Comparison of ENCODE assay signal across 22 mouse cellular contexts in the genomic region with DNA sequence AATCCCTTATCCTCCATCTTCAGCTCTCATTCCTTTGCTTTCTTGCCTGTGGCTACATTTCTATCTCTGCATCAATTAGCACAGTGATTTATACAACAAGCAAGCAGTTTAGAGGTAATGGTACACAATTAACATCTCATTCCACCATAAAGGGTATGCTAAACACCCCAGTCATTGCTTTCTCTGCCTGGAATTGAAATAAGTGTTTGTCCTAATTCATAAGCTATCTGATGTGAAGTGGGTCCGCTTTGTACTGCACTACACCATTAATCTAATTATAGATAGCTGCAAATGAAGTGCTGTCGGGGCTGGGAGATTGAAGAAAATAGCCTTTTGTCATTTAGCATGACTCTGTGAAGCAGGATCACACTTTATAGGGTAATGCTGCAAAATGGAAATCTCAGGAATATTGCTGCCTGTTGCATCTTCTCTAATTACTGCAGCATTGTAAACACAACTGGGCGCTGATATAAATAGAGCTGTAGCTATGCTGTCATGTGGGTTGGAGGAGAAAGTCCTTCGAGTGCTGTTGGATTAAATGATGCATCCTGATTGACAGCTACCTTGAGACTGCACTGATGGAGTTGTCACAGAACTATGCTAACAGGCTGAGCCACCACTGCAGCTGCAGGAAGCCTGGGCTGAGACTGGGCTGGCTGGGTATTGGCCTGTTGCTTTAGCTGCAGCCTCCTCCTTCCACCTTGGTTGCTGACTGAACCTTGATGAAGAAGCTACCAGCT. TPM values are rescaled to one million over a fixed set of nuclear protein-coding genes. Genes with fewer than 3 reads are reported as not detected.
DNase-seq lines count a peak whose midpoint lies in the region; ATAC-seq and TF ChIP-seq lines count a peak whose summit lies in the region.
"Had no signal": no experiment of that assay in that cellular context is flagged by ENCODE, and none has a peak within 500 bp of the region (broad histone marks: within the 10 kb centered on the region; RNA-seq: fewer than 3 reads in every experiment).

No protein-coding gene starts in this region.

- WGBS in midbrain, embryonic 12.5 days, result 36% methylated on average over 4 of the region's 4 CpGs
- WGBS in midbrain, embryonic 11.5 days, result 54% methylated on average over 4 of the region's 4 CpGs
- 5% methylated on average over 4 of the region's 4 CpGs for WGBS in forebrain, embryonic 15.5 days
- WGBS in neural tube, embryonic 13.5 days, result 18% methylated on average over 4 of the region's 4 CpGs

- no peak for DNase-seq in midbrain, embryonic 11.5 days (ENCODE audit: low spot score, missing footprints)
- peak; percentile 91 for DNase-seq in brain, embryonic 14.5 days (ENCODE audit: low read depth)
- DNase-seq in spleen, postnatal 10 days (ENCODE audit: low spot score in 2 of 2), result no peak
- no peak for DNase-seq in lung, postnatal 4 days
- no peak for DNase-seq in adrenal gland, adult 18-20 months (ENCODE audit: low spot score in 2 of 2)
- DNase-seq: adrenal gland, adult 8-10 months; cerebellum, postnatal 14 days; gastrocnemius, postnatal 10 days; heart, adult 2 months; lung, adult 2 months; right cerebral cortex, postnatal 25 days; thymus, adult 18-20 months; thymus, postnatal 4 days had no signal

- H3K4me2 ChIP-seq in midbrain, embryonic 12.5 days (replicated peaks), result no peak overlapping the region
- H3K4me2 ChIP-seq in midbrain, embryonic 11.5 days, result no peak overlapping the region
- 0 out of 2 replicates have a peak overlapping the region, but pooled peaks have one; percentile 3 for H3K4me2 ChIP-seq in forebrain, embryonic 15.5 days (replicated peaks)
- H3K4me2 ChIP-seq in neural tube, embryonic 13.5 days, result no peak overlapping the region
- H3K4me2 ChIP-seq: embryonic facial prominence, embryonic 15.5 days; kidney, embryonic 15.5 days; limb, embryonic 12.5 days; liver, embryonic 12.5 days; stomach, embryonic 15.5 days had no signal

- no peak overlapping the region for H3K9ac ChIP-seq in midbrain, embryonic 12.5 days (replicated peaks)
- no peak overlapping the region for H3K9ac ChIP-seq in midbrain, embryonic 11.5 days (ENCODE audit: low read length)
- H3K9ac ChIP-seq in forebrain, embryonic 15.5 days (replicated peaks), result no peak overlapping the region
- H3K9ac ChIP-seq in neural tube, embryonic 13.5 days, result no peak overlapping the region
- H3K9ac ChIP-seq: embryonic facial prominence, embryonic 15.5 days; kidney, embryonic 15.5 days; limb, embryonic 12.5 days; liver, embryonic 12.5 days; stomach, embryonic 15.5 days had no signal

- H3K9me3 ChIP-seq in midbrain, embryonic 12.5 days, result no peaks in the 10 kb centered on the region
- no peaks in the 10 kb centered on the region for H3K9me3 ChIP-seq in midbrain, embryonic 11.5 days (ENCODE audit: control insufficient read depth, low read length)
- no peaks in the 10 kb centered on the region for H3K9me3 ChIP-seq in forebrain, embryonic 15.5 days
- no peaks in the 10 kb centered on the region for H3K9me3 ChIP-seq in neural tube, embryonic 13.5 days
- H3K9me3 ChIP-seq: embryonic facial prominence, embryonic 15.5 days; kidney, embryonic 15.5 days; limb, embryonic 12.5 days; liver, embryonic 12.5 days; stomach, embryonic 15.5 days had no signal

- peaks cover 33% of the 10 kb centered on the region for H3K4me1 ChIP-seq in midbrain, embryonic 12.5 days
- no peaks in the 10 kb centered on the region; the same call in 1 of the 2 replicates for H3K4me1 ChIP-seq in midbrain, embryonic 11.5 days (ENCODE audit: control insufficient read depth, insufficient read depth, low read length)
- H3K4me1 ChIP-seq in forebrain, embryonic 15.5 days, result peaks cover 59% of the 10 kb centered on the region
- peaks cover 59% of the 10 kb centered on the region for H3K4me1 ChIP-seq in neural tube, embryonic 13.5 days (replicated peaks)
- H3K4me1 ChIP-seq: liver, embryonic 12.5 days; stomach, embryonic 15.5 days had no signal

- peaks cover 11% of the 10 kb centered on the region for H3K27me3 ChIP-seq in midbrain, embryonic 12.5 days
- H3K27me3 ChIP-seq in midbrain, embryonic 11.5 days (ENCODE audit: control insufficient read depth, insufficient read depth, low read length), result no peaks in the 10 kb centered on the region
- H3K27me3 ChIP-seq in forebrain, embryonic 15.5 days, result peaks cover 29% of the 10 kb centered on the region
- H3K27me3 ChIP-seq in neural tube, embryonic 13.5 days, result peaks cover 22% of the 10 kb centered on the region
- H3K27me3 ChIP-seq: kidney, embryonic 15.5 days; liver, embryonic 12.5 days; stomach, embryonic 15.5 days had no signal

- peak; percentile 65 for ATAC-seq in midbrain, embryonic 12.5 days (ENCODE audit: low FRiP score, low read depth)
- no peak for ATAC-seq in midbrain, embryonic 11.5 days (ENCODE audit: low FRiP score)
- ATAC-seq in forebrain, embryonic 15.5 days (replicated peaks), result peak; percentile 78
- ATAC-seq in neural tube, embryonic 13.5 days (ENCODE audit: low read depth), result peak; percentile 64
- ATAC-seq: intestine, postnatal 0 days; liver, embryonic 12.5 days had no signal

- no peak for TF ChIP-seq POLR2A in brain, embryonic 14.5 days (IDR thresholded peaks at IDR 0.05; ENCODE audit: borderline replicate concordance, extremely low read depth, insufficient read depth, insufficient read length, poor library complexity, severe bottlenecking)

- no peak for TF ChIP-seq CTCF in brain, embryonic 14.5 days (IDR thresholded peaks at IDR 0.05; ENCODE audit: borderline replicate concordance, extremely low read depth, insufficient read depth, insufficient read length)

- H3K36me3 ChIP-seq in midbrain, embryonic 12.5 days, result no peaks in the 10 kb centered on the region
- H3K36me3 ChIP-seq in midbrain, embryonic 11.5 days (ENCODE audit: control insufficient read depth, insufficient read depth, low read length), result no peaks in the 10 kb centered on the region
- no peaks in the 10 kb centered on the region for H3K36me3 ChIP-seq in forebrain, embryonic 15.5 days
- no peaks in the 10 kb centered on the region for H3K36me3 ChIP-seq in neural tube, embryonic 13.5 days
- H3K36me3 ChIP-seq: embryonic facial prominence, embryonic 15.5 days; kidney, embryonic 15.5 days; limb, embryonic 12.5 days; liver, embryonic 12.5 days; stomach, embryonic 15.5 days had no signal

- no peak overlapping the region for H3K27ac ChIP-seq in midbrain, embryonic 12.5 days (replicated peaks)
- H3K27ac ChIP-seq in midbrain, embryonic 11.5 days (ENCODE audit: low read depth, low read length), result no peak overlapping the region
- H3K27ac ChIP-seq in forebrain, embryonic 15.5 days (replicated peaks), result no peak overlapping the region
- no peak overlapping the region for H3K27ac ChIP-seq in neural tube, embryonic 13.5 days (replicated peaks)
- H3K27ac ChIP-seq: embryonic facial prominence, embryonic 15.5 days; heart, adult 2 months; kidney, embryonic 15.5 days; limb, embryonic 12.5 days; liver, embryonic 12.5 days; stomach, embryonic 15.5 days had no signal

- no peak overlapping the region for H3K4me3 ChIP-seq in midbrain, embryonic 12.5 days
- H3K4me3 ChIP-seq in midbrain, embryonic 11.5 days (ENCODE audit: low read depth, low read length), result no peak overlapping the region
- no peak overlapping the region for H3K4me3 ChIP-seq in forebrain, embryonic 15.5 days
- no peak overlapping the region for H3K4me3 ChIP-seq in neural tube, embryonic 13.5 days
- H3K4me3 ChIP-seq: embryonic facial prominence, embryonic 15.5 days; heart, adult 2 months; kidney, embryonic 15.5 days; limb, embryonic 12.5 days; liver, embryonic 12.5 days; stomach, embryonic 15.5 days had no signal

RNA-seq across cellular contexts. Expression of a gene that starts 41.5 kb away (rescaled TPM):
- 5.1 and 8.4 TPM in 2 replicates for polyA plus RNA-seq in midbrain, embryonic 12.5 days (2016; fragmentation: Nextera tagmentation; extraction: Ambion mirVana)
- 5.2 and 5.5 TPM in 2 replicates for polyA plus RNA-seq in midbrain, embryonic 11.5 days (2014; fragmentation: Nextera tagmentation; extraction: Ambion mirVana)
- polyA plus RNA-seq in brain, embryonic 14.5 days (2012; rRNA removed), result 6.1 and 8.4 TPM in 2 replicates
- polyA plus RNA-seq in forebrain, embryonic 15.5 days (2015; fragmentation: Nextera tagmentation; extraction: Ambion mirVana), result 4.6 and 4.8 TPM in 2 replicates
- polyA plus RNA-seq in neural tube, embryonic 13.5 days (2015; fragmentation: Nextera tagmentation; extraction: Ambion mirVana), result 6.5 and 9.4 TPM in 2 replicates
- 10 to 100 TPM; 41.6 to 52.9 TPM for total RNA-seq in adrenal gland, adult 18-20 months (2021)
